Mouse (Mus musculus) bone marrow macrophage, adult 2 months (primary cell): ENCODE results near the gene Surf2.

Source experiments
- CTCF ChIP-seq: IDR thresholded peaks from 2 replicates; pipeline ENCODE4 v1.5.1; 2012; ENCODE audit warnings: low read depth, mild to moderate bottlenecking, low read length, moderate library complexity
- POLR2A ChIP-seq: IDR thresholded peaks from 2 replicates; pipeline ENCODE4 v1.6.1; 2012; ENCODE audit warnings: mild to moderate bottlenecking, low read depth, low read length, borderline replicate concordance

- no peak for TF ChIP-seq POLR2A
- TF ChIP-seq CTCF, result no peak
These were observed 20.3 kb upstream of the Surf2 start for GRCm38 (mm10) chr2:26895898-26896297.
